Mouse (Mus musculus) kidney, embryonic 16.5 days (tissue): ENCODE measurements around the gene Btbd9. TPM values are rescaled to one million over a fixed set of nuclear protein-coding genes. Genes with fewer than 3 reads are reported as not detected.

Experiments used
- ATAC-seq: fragments of 200-750 bp; cut with Nextera tagmentation; 2 replicates; pipeline ENCODE4 v1.8.0; 2017; ENCODE audit warnings: moderate TSS enrichment; ENCODE audit not compliant: low FRiP score, low TSS enrichment
- H3K27ac ChIP-seq: fragments of 300-500 bp; sonication (generic); 2 replicates; pipeline ENCODE4 v1.5.1; 2014; ENCODE audit warnings: low read length
- H3K27me3 ChIP-seq: fragments of 300-500 bp; sonication (generic); 2 replicates; pipeline ENCODE4 v1.6.1; 2014; ENCODE audit warnings: low read length, control low read depth, mixed read lengths; ENCODE audit not compliant: insufficient read depth
- H3K36me3 ChIP-seq: fragments of 300-500 bp; sonication (generic); 2 replicates; pipeline ENCODE4 v1.6.1; 2014; ENCODE audit warnings: low read length, control low read depth, mixed read lengths; ENCODE audit not compliant: insufficient read depth
- H3K4me1 ChIP-seq: fragments of 300-500 bp; sonication (generic); 2 replicates; pipeline ENCODE4 v1.6.1; 2014; ENCODE audit warnings: low read length, control low read depth, mixed read lengths; ENCODE audit not compliant: insufficient read depth
- H3K4me2 ChIP-seq: fragments of 300-500 bp; sonication (generic); replicated peaks from 2 replicates; pipeline ENCODE4 v1.6.1; 2014; ENCODE audit warnings: low read depth, low read length
- H3K4me3 ChIP-seq: fragments of 300-500 bp; sonication (generic); 2 replicates; pipeline ENCODE4 v1.5.1; 2014; ENCODE audit warnings: mild to moderate bottlenecking, low read length
- H3K9ac ChIP-seq: fragments of 300-500 bp; sonication (generic); replicated peaks from 2 replicates; pipeline ENCODE4 v1.6.1; 2014; ENCODE audit warnings: low read length
- H3K9me3 ChIP-seq: fragments of 300-500 bp; sonication (generic); 2 replicates; pipeline ENCODE4 v1.6.1; 2016; ENCODE audit warnings: low read length, control low read depth
- WGBS: fragments of 180-500 bp; shearing (Covaris S2); extraction: QIAGEN DNeasy Blood & Tissue Kit; methylation state at CpG from one replicate; pipeline ENCODE4 v1.1.7; 2014; 5-methylcytosine and 5-hydroxymethylcytosine counted together
- polyA plus RNA-seq: library from polyadenylated mRNA; unstranded; fragments of >200 nt; fragmentation: Nextera tagmentation; extraction: Ambion mirVana; gene quantifications from 2 replicates; pipeline ENCODE4 v1.2.1, GENCODE M21; 2015

Btbd9 gene
- polyA plus RNA-seq, 1 experiment from 2014 or later = 58.3 TPM

GRCm38 (mm10) chr17:30188031-30188981 is 388.0 kb downstream of the Btbd9 start:
- ATAC-seq = peak; percentile 59
- Histone ChIP-seq H3K4me1 (peaks cover 39% of the 10 kb centered on the region), H3K9ac (peak overlapping the region; percentile 9; the same call in 1 of the 2 replicates), H3K27me3 (no peaks in the 10 kb centered on the region), H3K4me2 (no peak overlapping the region), H3K27ac (peak overlapping the region; percentile 65), H3K36me3 (no peaks in the 10 kb centered on the region), H3K9me3 (no peaks in the 10 kb centered on the region), H3K4me3 (no peak overlapping the region)
- 27% methylated on average over 20 of the region's 20 CpGs for WGBS

GRCm38 (mm10) chr17:30187581-30187980 is 388.7 kb downstream of the Btbd9 start:
- Histone ChIP-seq H3K27me3 (no peaks in the 10 kb centered on the region), H3K4me2 (no peak overlapping the region), H3K4me3 (no peak overlapping the region), H3K9me3 (no peaks in the 10 kb centered on the region), H3K4me1 (peaks cover 39% of the 10 kb centered on the region), H3K27ac (no peak overlapping the region), H3K9ac (0 out of 2 replicates have a peak overlapping the region, but pooled peaks have one; percentile 9), H3K36me3 (no peaks in the 10 kb centered on the region)
- 45% methylated on average over 5 of the region's 5 CpGs for WGBS
- ATAC-seq = no peak

GRCm38 (mm10) chr17:30187154-30187553 is 389.1 kb downstream of the Btbd9 start:
- no peak for ATAC-seq
- peaks cover 39% of the 10 kb centered on the region for H3K4me1 ChIP-seq
- WGBS = 81% methylated on average over 6 of the region's 6 CpGs

GRCm38 (mm10) chr17:30183561-30183960 is 392.7 kb downstream of the Btbd9 start:
- Histone ChIP-seq H3K9me3 (no peaks in the 10 kb centered on the region), H3K9ac (no peak overlapping the region), H3K27ac (no peak overlapping the region), H3K4me2 (no peak overlapping the region), H3K36me3 (no peaks in the 10 kb centered on the region), H3K27me3 (no peaks in the 10 kb centered on the region), H3K4me3 (no peak overlapping the region), H3K4me1 (peaks cover 16% of the 10 kb centered on the region)
- WGBS = 91% methylated on average over 6 of the region's 6 CpGs
- no peak for ATAC-seq

More at GRCm38 (mm10) chr17:30187154-30187553, 389.1 kb downstream of the Btbd9 start:
- no peak overlapping the region for H3K27ac ChIP-seq
- H3K4me3 ChIP-seq = no peak overlapping the region
- H3K4me2 ChIP-seq = no peak overlapping the region
- H3K27me3 ChIP-seq = no peaks in the 10 kb centered on the region
- H3K9me3 ChIP-seq = no peaks in the 10 kb centered on the region
- no peaks in the 10 kb centered on the region for H3K36me3 ChIP-seq
- no peak overlapping the region for H3K9ac ChIP-seq

- Histone ChIP-seq H3K9me3 (no peaks in the 10 kb centered on the region), H3K27me3 (no peaks in the 10 kb centered on the region), H3K4me1 (peaks cover 2% of the 10 kb centered on the region; the same call in 1 of the 2 replicates), H3K4me3 (no peak overlapping the region), H3K4me2 (no peak overlapping the region), H3K27ac (no peak overlapping the region), H3K36me3 (peaks cover 6% of the 10 kb centered on the region; the same call in 1 of the 2 replicates), H3K9ac (no peak overlapping the region)
- WGBS = 82% methylated on average over 2 of the region's 2 CpGs
- ATAC-seq = no peak
These were observed 394.2 kb downstream of the Btbd9 start for GRCm38 (mm10) chr17:30182063-30182462.

GRCm38 (mm10) chr17:30181554-30181953 is 394.7 kb downstream of the Btbd9 start:
- 86% methylated on average over 4 of the region's 4 CpGs for WGBS
- ATAC-seq = no peak
- Histone ChIP-seq H3K4me2 (no peak overlapping the region), H3K9ac (no peak overlapping the region), H3K9me3 (no peaks in the 10 kb centered on the region), H3K4me1 (no peaks in the 10 kb centered on the region; the same call in 1 of the 2 replicates), H3K36me3 (peaks cover 6% of the 10 kb centered on the region; the same call in 1 of the 2 replicates), H3K27me3 (no peaks in the 10 kb centered on the region), H3K4me3 (no peak overlapping the region), H3K27ac (no peak overlapping the region)

GRCm38 (mm10) chr17:30180197-30180596 is 396.1 kb downstream of the Btbd9 start:
- Histone ChIP-seq H3K9me3 (no peaks in the 10 kb centered on the region), H3K4me1 (no peaks in the 10 kb centered on the region; the same call in 1 of the 2 replicates), H3K27ac (no peak overlapping the region), H3K27me3 (no peaks in the 10 kb centered on the region), H3K4me2 (no peak overlapping the region), H3K4me3 (no peak overlapping the region), H3K36me3 (peaks cover 6% of the 10 kb centered on the region; the same call in 1 of the 2 replicates), H3K9ac (no peak overlapping the region)
- 82% methylated on average over 6 of the region's 6 CpGs for WGBS
- ATAC-seq = no peak

- no peak for ATAC-seq
- H3K9me3 ChIP-seq = no peaks in the 10 kb centered on the region
- H3K4me1 ChIP-seq = no peaks in the 10 kb centered on the region; the same call in 1 of the 2 replicates
- H3K4me2 ChIP-seq = no peak overlapping the region
- no peak overlapping the region for H3K4me3 ChIP-seq
- H3K9ac ChIP-seq = no peak overlapping the region
- H3K27me3 ChIP-seq = no peaks in the 10 kb centered on the region
- H3K36me3 ChIP-seq = peaks cover 6% of the 10 kb centered on the region; the same call in 1 of the 2 replicates
- WGBS = 76% methylated on average over 1 of the region's 1 CpGs
- H3K27ac ChIP-seq = no peak overlapping the region
These were observed 397.9 kb downstream of the Btbd9 start for GRCm38 (mm10) chr17:30178402-30178801.

- 88% methylated on average over 4 of the region's 4 CpGs for WGBS
- H3K9me3 ChIP-seq = no peaks in the 10 kb centered on the region
- H3K4me3 ChIP-seq = no peak overlapping the region
- no peaks in the 10 kb centered on the region; the same call in 1 of the 2 replicates for H3K4me1 ChIP-seq
- H3K4me2 ChIP-seq = no peak overlapping the region
- H3K9ac ChIP-seq = no peak overlapping the region
- no peak overlapping the region for H3K27ac ChIP-seq
- no peaks in the 10 kb centered on the region for H3K27me3 ChIP-seq
- peaks cover 6% of the 10 kb centered on the region; the same call in 1 of the 2 replicates for H3K36me3 ChIP-seq
- ATAC-seq = no peak
These were observed 398.9 kb downstream of the Btbd9 start for GRCm38 (mm10) chr17:30177435-30177834.
